Comparison of ENCODE assay signal across 26 mouse cellular contexts in the genomic region with DNA sequence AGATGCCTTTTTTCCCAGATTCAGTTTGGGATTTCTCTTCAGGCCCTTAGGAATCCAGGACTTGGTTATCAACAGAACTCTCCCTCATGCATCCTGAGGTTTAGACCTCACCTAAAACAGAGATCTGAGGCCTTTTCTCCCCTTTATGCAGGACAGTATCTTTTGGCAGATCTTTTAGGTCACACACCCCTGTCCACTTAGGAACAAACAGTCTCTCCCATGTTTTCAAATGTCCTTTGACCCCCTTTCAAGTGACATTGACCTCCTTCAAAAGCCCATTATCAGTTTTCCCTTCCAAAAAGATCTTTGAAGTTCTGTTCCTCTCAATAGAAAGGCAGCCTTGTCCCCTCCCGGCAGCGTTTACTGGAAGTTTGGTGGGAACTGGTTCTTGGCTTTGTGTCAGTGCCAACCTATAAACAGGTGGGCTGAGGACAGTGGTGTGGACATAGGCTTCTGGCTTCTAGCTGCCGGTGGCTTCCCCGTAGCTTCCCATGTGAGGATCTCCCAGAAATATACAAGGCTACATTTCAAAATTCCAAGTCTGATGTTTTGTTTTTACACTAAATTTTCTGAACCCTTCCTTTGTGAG.
A peak's percentile ranks its signal among the peaks of the same experiment; 100 is the strongest.
DNase-seq lines count a peak whose midpoint lies in the region; ATAC-seq and TF ChIP-seq lines count a peak whose summit lies in the region.
"Had no signal": no experiment of that assay in that cellular context is flagged by ENCODE, and none has a peak within 500 bp of the region (broad histone marks: within the 10 kb centered on the region; RNA-seq: fewer than 3 reads in every experiment).

No protein-coding gene starts in this region.

- ATAC-seq in intestine, embryonic 14.5 days (replicated peaks; ENCODE audit: low FRiP score, low TSS enrichment, low read depth): no peak
- no peak for ATAC-seq in intestine, embryonic 16.5 days
- ATAC-seq in liver, embryonic 12.5 days: 0 out of 2 replicates have a peak, but pooled peaks have one; percentile 27
- peak; percentile 77 for ATAC-seq in liver, postnatal 0 days
- ATAC-seq in midbrain, embryonic 13.5 days: no peak
- ATAC-seq: forebrain, embryonic 14.5 days; forebrain, postnatal 0 days; Patski had no signal

- no peak overlapping the region for H3K4me2 ChIP-seq in intestine, embryonic 14.5 days (ENCODE audit: low read length)
- no peak overlapping the region for H3K4me2 ChIP-seq in intestine, embryonic 16.5 days (ENCODE audit: low read depth, low read length)
- no peak overlapping the region for H3K4me2 ChIP-seq in liver, embryonic 12.5 days
- H3K4me2 ChIP-seq in liver, postnatal 0 days (ENCODE audit: low read depth, low read length): no peak overlapping the region
- no peak overlapping the region for H3K4me2 ChIP-seq in midbrain, embryonic 13.5 days (replicated peaks)
- H3K4me2 ChIP-seq: embryonic facial prominence, embryonic 12.5 days; embryonic facial prominence, embryonic 15.5 days; heart, embryonic 13.5 days; hindbrain, embryonic 12.5 days; hindbrain, embryonic 15.5 days had no signal

- no peaks in the 10 kb centered on the region for H3K27me3 ChIP-seq in intestine, embryonic 14.5 days (replicated peaks; ENCODE audit: control insufficient read depth, insufficient read depth, low read length)
- H3K27me3 ChIP-seq in intestine, embryonic 16.5 days (replicated peaks; ENCODE audit: control insufficient read depth, insufficient read depth, low read length): no peaks in the 10 kb centered on the region
- H3K27me3 ChIP-seq in liver, embryonic 12.5 days (replicated peaks): no peaks in the 10 kb centered on the region
- no peaks in the 10 kb centered on the region for H3K27me3 ChIP-seq in liver, postnatal 0 days (ENCODE audit: insufficient read depth, low read length)
- H3K27me3 ChIP-seq in midbrain, embryonic 13.5 days: no peaks in the 10 kb centered on the region
- H3K27me3 ChIP-seq: CH12.LX; embryonic facial prominence, embryonic 12.5 days; embryonic facial prominence, embryonic 15.5 days; heart, embryonic 13.5 days; hindbrain, embryonic 12.5 days; hindbrain, embryonic 15.5 days; Patski had no signal

- H3K36me3 ChIP-seq in intestine, embryonic 14.5 days (ENCODE audit: control insufficient read depth, insufficient read depth, low read length): no peaks in the 10 kb centered on the region
- H3K36me3 ChIP-seq in intestine, embryonic 16.5 days (ENCODE audit: control insufficient read depth, insufficient read depth, low read length): no peaks in the 10 kb centered on the region
- no peaks in the 10 kb centered on the region for H3K36me3 ChIP-seq in liver, embryonic 12.5 days
- no peaks in the 10 kb centered on the region for H3K36me3 ChIP-seq in liver, postnatal 0 days (replicated peaks; ENCODE audit: insufficient read depth, low read length)
- H3K36me3 ChIP-seq in midbrain, embryonic 13.5 days: no peaks in the 10 kb centered on the region
- H3K36me3 ChIP-seq: embryonic facial prominence, embryonic 12.5 days; embryonic facial prominence, embryonic 15.5 days; G1E; heart, embryonic 10.5 days; heart, embryonic 13.5 days; hindbrain, embryonic 12.5 days; hindbrain, embryonic 15.5 days had no signal

- H3K27ac ChIP-seq in intestine, embryonic 14.5 days (ENCODE audit: low read depth): no peak overlapping the region
- H3K27ac ChIP-seq in intestine, embryonic 16.5 days (ENCODE audit: low read length): no peak overlapping the region
- H3K27ac ChIP-seq in liver, embryonic 12.5 days: peak overlapping the region; percentile 45; the same call in 1 of the 2 replicates
- H3K27ac ChIP-seq in liver, postnatal 0 days (ENCODE audit: low read depth): peak overlapping the region; percentile 87
- H3K27ac ChIP-seq in midbrain, embryonic 13.5 days: no peak overlapping the region
- H3K27ac ChIP-seq: embryonic facial prominence, embryonic 12.5 days; embryonic facial prominence, embryonic 15.5 days; heart, adult 2 months; heart, embryonic 10.5 days; heart, embryonic 13.5 days; hindbrain, embryonic 12.5 days; hindbrain, embryonic 15.5 days had no signal

- TF ChIP-seq CTCF in liver, postnatal 0 days (IDR thresholded peaks at IDR 0.05; ENCODE audit: low read depth): no peak

- no peaks in the 10 kb centered on the region for H3K4me1 ChIP-seq in intestine, embryonic 14.5 days (replicated peaks; ENCODE audit: control insufficient read depth, insufficient read depth, low read length)
- no peaks in the 10 kb centered on the region for H3K4me1 ChIP-seq in intestine, embryonic 16.5 days (ENCODE audit: control insufficient read depth, insufficient read depth, low read length)
- no peaks in the 10 kb centered on the region; the same call in 1 of the 2 replicates for H3K4me1 ChIP-seq in liver, embryonic 12.5 days
- peaks cover 3% of the 10 kb centered on the region; the same call in 1 of the 2 replicates for H3K4me1 ChIP-seq in liver, postnatal 0 days (ENCODE audit: insufficient read depth)
- H3K4me1 ChIP-seq in midbrain, embryonic 13.5 days (replicated peaks): no peaks in the 10 kb centered on the region
- H3K4me1 ChIP-seq: embryonic facial prominence, embryonic 12.5 days; heart, embryonic 13.5 days; hindbrain, embryonic 12.5 days; hindbrain, embryonic 15.5 days had no signal

- no peaks in the 10 kb centered on the region for H3K9me3 ChIP-seq in intestine, embryonic 14.5 days (ENCODE audit: control insufficient read depth, low read length)
- no peaks in the 10 kb centered on the region for H3K9me3 ChIP-seq in intestine, embryonic 16.5 days (ENCODE audit: control insufficient read depth, low read length)
- H3K9me3 ChIP-seq in liver, embryonic 12.5 days (replicated peaks): no peaks in the 10 kb centered on the region
- peaks cover 2% of the 10 kb centered on the region; the same call in 1 of the 2 replicates for H3K9me3 ChIP-seq in liver, postnatal 0 days (ENCODE audit: low read length)
- H3K9me3 ChIP-seq in midbrain, embryonic 13.5 days: no peaks in the 10 kb centered on the region
- H3K9me3 ChIP-seq: embryonic facial prominence, embryonic 15.5 days; G1E; heart, embryonic 10.5 days; hindbrain, embryonic 15.5 days had no signal

- peak; percentile 20 for DNase-seq in intestine, embryonic 14.5 days (ENCODE audit: low spot score)
- no peak for DNase-seq in liver, postnatal 0 days
- no peak for DNase-seq in spleen, adult 18-20 months
- DNase-seq: adrenal gland, postnatal 10 days; adrenal gland, postnatal 36 days; B cell, adult 2 months; cerebellum, adult 18-20 months; cerebellum, adult 9-10 months; cerebellum, postnatal 14 days; forebrain, postnatal 0 days; gastrocnemius, postnatal 25 days; heart, adult 2 months; heart, postnatal 14 days had no signal

- peak; percentile 52 for TF ChIP-seq EP300 in liver, postnatal 0 days (IDR thresholded peaks at IDR 0.05; ENCODE audit: low read depth)

- no peak overlapping the region for H3K4me3 ChIP-seq in intestine, embryonic 14.5 days (ENCODE audit: low read depth, low read length)
- H3K4me3 ChIP-seq in intestine, embryonic 16.5 days (ENCODE audit: low read length): no peak overlapping the region
- no peak overlapping the region for H3K4me3 ChIP-seq in liver, embryonic 12.5 days
- no peak overlapping the region for H3K4me3 ChIP-seq in liver, postnatal 0 days (ENCODE audit: low read depth, low read length)
- H3K4me3 ChIP-seq in midbrain, embryonic 13.5 days (replicated peaks): no peak overlapping the region
- H3K4me3 ChIP-seq: embryonic facial prominence, embryonic 12.5 days; embryonic facial prominence, embryonic 15.5 days; heart, adult 2 months; heart, embryonic 10.5 days; heart, embryonic 13.5 days; hindbrain, embryonic 12.5 days; hindbrain, embryonic 15.5 days had no signal

- WGBS in intestine, embryonic 14.5 days: 89% methylated on average over 4 of the region's 4 CpGs
- 84% methylated on average over 4 of the region's 4 CpGs for WGBS in intestine, embryonic 16.5 days
- 74% methylated on average over 4 of the region's 4 CpGs for WGBS in liver, embryonic 12.5 days (ENCODE audit: insufficient replicate concordance)
- WGBS in liver, postnatal 0 days (ENCODE audit: insufficient replicate concordance): 67% methylated on average over 4 of the region's 4 CpGs
- WGBS in midbrain, embryonic 13.5 days: 85% methylated on average over 4 of the region's 4 CpGs

- H3K9ac ChIP-seq in intestine, embryonic 14.5 days (ENCODE audit: low read length): no peak overlapping the region
- H3K9ac ChIP-seq in intestine, embryonic 16.5 days (ENCODE audit: low read depth, low read length): no peak overlapping the region
- H3K9ac ChIP-seq in liver, embryonic 12.5 days: no peak overlapping the region
- no peak overlapping the region for H3K9ac ChIP-seq in liver, postnatal 0 days (replicated peaks)
- H3K9ac ChIP-seq in midbrain, embryonic 13.5 days (replicated peaks): no peak overlapping the region
- H3K9ac ChIP-seq: embryonic facial prominence, embryonic 12.5 days; embryonic facial prominence, embryonic 15.5 days; forebrain, postnatal 0 days; heart, embryonic 13.5 days; hindbrain, embryonic 12.5 days; hindbrain, embryonic 15.5 days had no signal

Comparison
In these comparisons a context has a peak if more than half of its experiments do, and no peak if none do; other contexts are left out.
1. ATAC-seq: peak in liver, embryonic 12.5 days (single experiment) and liver, postnatal 0 days (single experiment); none in intestine, embryonic 14.5 days (single experiment), intestine, embryonic 16.5 days (single experiment) and midbrain, embryonic 13.5 days (single experiment).
2. H3K27ac ChIP-seq: peak in liver, embryonic 12.5 days (single experiment) and liver, postnatal 0 days (single experiment); none in intestine, embryonic 14.5 days (single experiment), intestine, embryonic 16.5 days (single experiment) and midbrain, embryonic 13.5 days (single experiment).